Mouse (Mus musculus): ENCODE measurements around the gene Snx29.

The Snx29 gene

GRCm38 (mm10) chr16:11648169-11648688 lies 325.5 kb downstream of the Snx29 start:
- no peak for DNase-seq

GRCm38 (mm10) chr16:11652686-11653366 lies 330.1 kb downstream of the Snx29 start:
- no peak for DNase-seq

GRCm38 (mm10) chr16:11655893-11656292 lies 333.2 kb downstream of the Snx29 start:
- no peak for DNase-seq

- no peak for DNase-seq
These were observed 334.4 kb downstream of the Snx29 start for GRCm38 (mm10) chr16:11657111-11657510.

- no peak for DNase-seq
These were observed 336.5 kb downstream of the Snx29 start for GRCm38 (mm10) chr16:11659111-11659720.

- no peak for DNase-seq
These were observed 342.4 kb downstream of the Snx29 start for GRCm38 (mm10) chr16:11664896-11665705.

GRCm38 (mm10) chr16:11665869-11666268 lies 343.2 kb downstream of the Snx29 start:
- DNase-seq, result no peak

- no peak for DNase-seq
These were observed 345.7 kb downstream of the Snx29 start for GRCm38 (mm10) chr16:11668375-11668774.

GRCm38 (mm10) chr16:11668878-11669277 lies 346.2 kb downstream of the Snx29 start:
- no peak for DNase-seq

- peak; percentile 18 for DNase-seq
These were observed 347.7 kb downstream of the Snx29 start for GRCm38 (mm10) chr16:11670251-11670970.

- DNase-seq, result no peak
These were observed 348.2 kb downstream of the Snx29 start for GRCm38 (mm10) chr16:11670971-11671310.

GRCm38 (mm10) chr16:11676006-11676405 lies 353.3 kb downstream of the Snx29 start:
- no peak for DNase-seq

GRCm38 (mm10) chr16:11685264-11685663 lies 362.6 kb downstream of the Snx29 start:
- no peak for DNase-seq

GRCm38 (mm10) chr16:11685735-11686340 lies 363.1 kb downstream of the Snx29 start:
- DNase-seq, result no peak

GRCm38 (mm10) chr16:11687836-11688235 lies 365.1 kb downstream of the Snx29 start:
- no peak for DNase-seq

GRCm38 (mm10) chr16:11688281-11689005 lies 365.7 kb downstream of the Snx29 start:
- no peak for DNase-seq

GRCm38 (mm10) chr16:11690097-11690496 lies 367.4 kb downstream of the Snx29 start:
- DNase-seq, result no peak

- no peak for DNase-seq
These were observed 368.0 kb downstream of the Snx29 start for GRCm38 (mm10) chr16:11690756-11691155.

- DNase-seq, result no peak
These were observed 368.9 kb downstream of the Snx29 start for GRCm38 (mm10) chr16:11691487-11692200.

- no peak for DNase-seq
These were observed 370.0 kb downstream of the Snx29 start for GRCm38 (mm10) chr16:11692744-11693143.

- no peak for DNase-seq
These were observed 371.7 kb downstream of the Snx29 start for GRCm38 (mm10) chr16:11694386-11694785.

Data from lung, postnatal 10 days (tissue).